Mouse (Mus musculus): Measurements from ENCODE around the gene Trarg1.

DNA sequence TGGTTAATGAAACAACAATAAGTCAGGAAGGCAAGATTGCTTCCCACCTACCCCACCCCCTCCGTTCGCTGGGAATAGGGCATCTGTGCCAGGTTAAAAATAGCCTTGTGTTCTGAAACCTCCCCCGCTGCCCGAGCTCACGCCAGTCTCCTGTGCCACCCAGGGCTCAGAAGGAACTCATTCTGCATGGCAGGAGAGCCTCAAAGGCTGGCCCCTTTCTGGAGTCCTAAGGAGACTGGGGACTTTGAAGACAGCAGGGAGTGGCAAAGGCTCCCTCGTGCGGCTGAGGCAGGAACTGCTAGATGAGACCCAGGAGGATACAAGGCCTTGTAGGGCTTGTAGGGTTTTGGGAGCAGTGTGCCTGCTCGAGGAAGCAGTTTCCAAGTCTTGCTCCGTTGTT lies 32.1 kb upstream of the Trarg1 start:
- TF ChIP-seq EP300 (IDR thresholded peaks at IDR 0.05; ENCODE audit: low read depth) (no peak), CTCF (IDR thresholded peaks at IDR 0.05; ENCODE audit: low read depth) (peak; percentile 67)
